Mouse (Mus musculus): Measurements from ENCODE around the gene Wnt10a. TPM values are rescaled to one million over a fixed set of nuclear protein-coding genes. Genes with fewer than 3 reads are reported as not detected.

Wnt10a gene
- total RNA-seq, 2 experiments from 2014 or later: 0.13 to 0.27 TPM

- DNase-seq (ENCODE audit: low spot score in 2 of 2): peak in 1 of 2 experiments; percentile 71
Measured at GRCm38 (mm10) chr1:74784041-74784759, 7.1 kb upstream of the Wnt10a start.

DNA sequence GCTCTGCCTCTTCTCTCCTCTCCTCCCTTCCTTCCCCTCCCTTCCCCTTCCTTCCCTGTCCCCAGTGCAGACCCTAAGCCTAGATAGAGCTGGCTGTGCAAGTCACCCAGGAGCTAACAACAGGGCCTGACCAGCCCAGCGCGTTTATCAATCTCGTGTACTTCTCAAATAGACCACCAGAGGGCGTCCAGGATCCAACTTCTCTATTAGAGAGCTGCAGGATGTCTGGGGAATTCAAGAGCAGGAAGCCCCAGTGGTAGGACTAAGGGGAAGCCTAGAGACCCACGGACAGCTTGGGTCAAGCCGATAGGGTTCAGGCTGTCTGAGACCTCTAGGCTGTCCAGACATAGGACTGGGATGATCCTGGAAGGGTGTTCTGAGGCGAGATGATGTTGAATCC is 3.5 kb upstream of the Wnt10a start:
- peak in 1 of 2 experiments; percentile 74 for DNase-seq (ENCODE audit: low spot score in 2 of 2)

GRCm38 (mm10) chr1:74788603-74789176 is 2.6 kb upstream of the Wnt10a start:
- no peak for DNase-seq (ENCODE audit: low spot score in 2 of 2)

GRCm38 (mm10) chr1:74790095-74790494 is 1.2 kb upstream of the Wnt10a start:
- no peak for DNase-seq (ENCODE audit: low spot score in 2 of 2)

GRCm38 (mm10) chr1:74792831-74793660 is 1.7 kb downstream of the Wnt10a start:
- no peak for DNase-seq (ENCODE audit: low spot score in 2 of 2)

GRCm38 (mm10) chr1:74794487-74795144 is 3.3 kb downstream of the Wnt10a start:
- DNase-seq (ENCODE audit: low spot score in 2 of 2): no peak

GRCm38 (mm10) chr1:74795145-74795529 is 3.8 kb downstream of the Wnt10a start:
- DNase-seq (ENCODE audit: low spot score in 2 of 2): no peak

DNA sequence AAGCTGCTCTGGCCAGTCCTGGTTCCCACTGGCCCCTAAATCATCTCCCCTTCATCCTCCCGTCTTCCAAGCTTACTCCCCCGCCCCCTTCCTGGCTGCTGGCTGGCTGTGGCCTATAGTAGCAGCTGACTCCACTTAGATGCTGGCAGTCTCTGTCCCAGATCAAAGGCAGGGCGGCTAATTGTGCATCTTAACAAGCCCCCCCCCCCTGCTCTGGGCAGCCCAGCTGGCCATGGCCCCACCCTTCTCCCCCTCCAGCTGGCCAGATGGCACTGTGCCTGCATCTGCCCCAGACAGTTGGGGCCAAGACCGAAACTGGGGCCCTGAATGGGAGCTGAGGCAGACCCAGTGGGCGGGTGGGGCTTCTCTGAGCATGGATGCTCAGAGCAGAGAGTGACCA is 6.1 kb downstream of the Wnt10a start:
- peak in 1 of 2 experiments; percentile 29 for DNase-seq (ENCODE audit: low spot score in 2 of 2)

DNA sequence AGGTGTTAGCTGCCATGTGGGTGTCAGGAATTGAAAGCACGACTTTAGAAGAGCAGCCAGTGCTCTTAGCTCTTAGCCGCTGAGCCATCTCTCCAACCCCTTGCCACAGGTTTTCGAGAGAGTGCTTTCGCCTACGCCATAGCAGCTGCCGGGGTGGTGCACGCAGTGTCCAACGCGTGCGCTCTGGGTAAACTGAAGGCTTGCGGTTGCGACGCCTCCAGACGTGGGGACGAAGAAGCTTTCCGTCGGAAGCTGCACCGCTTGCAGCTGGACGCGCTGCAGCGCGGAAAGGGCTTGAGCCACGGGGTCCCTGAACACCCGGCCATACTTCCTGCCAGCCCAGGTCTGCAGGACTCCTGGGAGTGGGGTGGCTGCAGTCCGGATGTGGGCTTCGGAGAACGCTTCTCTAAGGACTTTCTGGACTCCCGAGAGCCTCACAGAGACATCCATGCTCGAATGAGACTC is 9.1 kb downstream of the Wnt10a start:
- no peak for DNase-seq (ENCODE audit: low spot score in 2 of 2)

- no peak for DNase-seq (ENCODE audit: low spot score in 2 of 2)
Measured at GRCm38 (mm10) chr1:74801631-74802140, 10.4 kb downstream of the Wnt10a start.

- DNase-seq (ENCODE audit: low spot score in 2 of 2): peak in 1 of 2 experiments; percentile 52
Measured at GRCm38 (mm10) chr1:74802795-74803656, 11.7 kb downstream of the Wnt10a start.

DNA sequence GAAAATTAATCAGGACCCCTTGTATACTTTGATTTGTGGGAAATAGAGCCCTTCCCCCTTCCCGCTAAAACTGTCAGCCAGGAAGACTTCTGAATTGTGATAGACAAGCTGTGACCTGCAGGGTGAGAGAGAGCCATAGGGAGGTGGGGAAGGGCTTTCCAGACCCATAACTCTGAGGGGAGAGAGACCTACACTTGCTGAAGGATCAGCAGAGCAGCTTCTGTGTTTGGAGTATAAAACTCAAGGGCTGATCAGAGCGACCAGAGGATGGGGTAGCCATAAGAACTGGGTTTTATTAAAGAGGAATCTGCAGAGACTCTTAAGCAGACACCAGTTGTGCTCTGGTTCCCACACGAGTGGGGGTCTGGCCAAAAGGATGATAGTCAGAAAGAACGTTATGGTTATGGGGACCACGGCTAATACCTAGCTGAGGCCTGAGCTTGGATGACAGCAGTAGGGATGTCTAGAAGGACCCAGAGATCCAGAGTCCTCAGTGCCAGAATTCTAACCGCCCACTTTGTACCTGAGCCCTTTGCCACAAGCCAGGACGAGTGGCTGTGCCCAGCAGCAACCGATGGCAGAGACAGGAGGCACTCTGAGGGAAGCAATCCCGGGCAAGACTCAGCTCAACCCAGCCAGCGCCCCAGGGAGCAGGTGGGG is 13.0 kb downstream of the Wnt10a start:
- DNase-seq (ENCODE audit: low spot score in 2 of 2): no peak

- no peak for DNase-seq (ENCODE audit: low spot score in 2 of 2)
Measured at GRCm38 (mm10) chr1:74805340-74805835, 14.1 kb downstream of the Wnt10a start.

DNA sequence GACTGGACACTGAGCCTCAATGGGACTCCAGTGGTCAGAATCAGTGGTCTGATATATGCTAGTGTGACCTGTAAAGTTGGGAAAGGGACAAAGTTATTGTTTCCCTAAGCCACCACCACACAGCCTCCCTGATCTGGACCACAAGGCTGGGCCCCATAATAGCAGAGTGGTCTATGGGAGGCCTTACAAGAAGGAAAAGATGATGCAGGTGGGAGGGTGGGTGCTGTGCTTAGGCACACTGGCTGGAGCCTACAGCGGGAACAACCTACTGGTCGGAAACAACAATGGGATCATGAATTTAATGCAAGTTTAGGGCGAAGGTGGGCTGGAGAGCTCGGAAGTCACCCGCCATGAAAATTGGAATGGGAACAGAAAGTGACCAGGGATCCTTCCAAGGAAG is 14.5 kb downstream of the Wnt10a start:
- DNase-seq (ENCODE audit: low spot score in 2 of 2): no peak

DNA sequence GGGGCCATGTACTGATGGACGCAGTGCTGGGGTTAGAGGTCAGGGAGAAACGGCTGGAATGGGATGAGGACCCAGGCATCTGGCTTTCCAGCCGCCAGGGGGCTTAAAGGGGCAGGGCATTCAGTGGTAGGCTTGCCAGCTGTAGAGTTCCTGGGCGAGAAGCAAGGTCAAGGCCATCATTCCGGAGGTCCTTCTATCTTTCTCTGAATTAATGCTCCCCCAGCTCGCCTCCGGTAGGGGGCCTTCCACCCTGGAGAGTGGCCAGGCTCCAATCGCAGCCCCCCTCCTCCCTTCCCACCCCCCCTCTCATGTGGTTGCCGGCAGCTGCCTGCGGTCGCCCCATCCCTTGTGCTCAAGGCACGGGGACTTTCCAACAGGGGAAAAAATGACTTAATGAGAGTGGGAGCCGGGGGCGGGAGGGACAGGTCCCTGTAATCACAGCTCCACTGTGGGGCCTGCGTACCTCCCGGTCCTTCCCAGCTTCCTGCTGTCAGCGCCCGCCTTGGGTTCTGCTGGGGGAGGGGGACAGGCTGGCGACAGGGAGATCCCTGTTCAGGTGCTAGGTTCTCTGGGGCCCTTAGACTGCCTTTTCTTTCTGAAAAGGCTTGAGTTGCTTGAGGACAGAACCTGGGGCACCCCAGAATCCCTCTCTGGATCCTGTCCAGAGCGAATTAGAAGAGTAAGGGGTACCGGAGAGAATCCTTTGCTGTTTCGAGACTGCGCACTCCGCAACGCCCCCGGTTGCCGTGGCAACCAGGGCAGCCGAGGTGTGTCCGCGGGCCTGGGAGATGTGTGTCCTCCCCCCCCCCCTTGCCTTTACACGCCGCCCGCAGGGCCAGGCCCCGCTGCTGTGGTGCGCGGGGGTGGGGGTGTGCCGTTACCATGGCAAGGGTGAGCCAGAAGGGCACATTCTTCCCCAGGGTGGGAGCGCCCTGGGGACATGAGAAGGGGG is 15.3 kb downstream of the Wnt10a start:
- no peak for DNase-seq (ENCODE audit: low spot score in 2 of 2)

DNA sequence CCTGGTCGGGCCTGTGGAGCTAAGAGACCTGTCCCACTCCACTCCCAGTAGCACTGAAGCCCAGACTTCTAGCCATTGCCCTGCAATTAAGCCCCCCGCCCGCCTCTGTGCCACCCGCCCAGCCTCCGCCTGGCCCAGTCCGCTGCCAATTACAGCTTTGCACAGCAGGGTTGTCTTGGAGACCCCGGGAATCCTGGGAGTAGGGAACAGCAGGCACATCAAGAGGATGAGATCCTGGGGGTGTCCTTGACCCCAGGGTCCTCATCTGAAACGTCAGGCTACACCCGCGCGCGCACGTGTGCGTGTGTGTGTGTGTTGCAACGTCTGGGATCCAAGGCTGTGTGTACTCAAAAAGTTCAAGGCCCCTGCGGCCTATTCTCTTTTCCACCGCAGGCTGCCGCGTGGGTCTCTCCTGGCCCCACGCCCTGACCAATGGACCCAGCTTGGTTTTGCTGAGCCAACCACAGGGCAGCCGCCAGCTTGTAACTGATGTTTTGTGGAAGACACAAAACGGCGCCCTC is 16.3 kb downstream of the Wnt10a start:
- DNase-seq (ENCODE audit: low spot score in 2 of 2): no peak

DNA sequence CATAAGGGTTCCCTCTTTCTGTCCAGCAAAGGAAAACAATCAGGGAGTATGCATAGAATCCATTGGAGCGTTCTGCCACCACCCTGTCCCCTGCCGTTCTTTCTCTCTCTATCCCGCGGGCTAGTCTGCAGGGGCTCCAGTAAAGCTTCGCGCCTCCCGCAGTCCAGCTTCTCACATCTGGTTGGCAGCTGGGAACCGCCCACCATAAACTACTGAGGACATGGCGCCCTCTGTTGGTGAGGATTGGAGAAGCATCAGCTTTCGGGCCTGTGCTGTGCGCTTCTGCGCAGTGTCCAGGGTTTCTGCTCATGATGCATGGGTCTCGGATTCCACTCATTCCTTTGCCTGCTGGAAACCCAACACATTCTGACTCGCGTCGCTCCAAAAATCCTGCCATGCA is 16.8 kb downstream of the Wnt10a start:
- peak; percentile 79 to 91 for DNase-seq (ENCODE audit: low spot score in 2 of 2)

- no peak for DNase-seq (ENCODE audit: low spot score in 2 of 2)
Measured at GRCm38 (mm10) chr1:74809007-74809406, 17.7 kb downstream of the Wnt10a start.
